Mouse (Mus musculus): ENCODE measurements around the gene Tbc1d1.

GRCm38 (mm10) chr5:64377705-64378104 lies 221.6 kb downstream of the Tbc1d1 start:
- TF ChIP-seq GATA1 (IDR thresholded peaks at IDR 0.05; ENCODE audit: borderline replicate concordance, low read length) (no peak), FLI1 (IDR thresholded peaks at IDR 0.05; ENCODE audit: low read length) (no peak)

All from megakaryocyte, embryonic 14.5 days (primary cell).